Mouse (Mus musculus) cerebellum, adult 2 months (tissue): ENCODE data around the gene Sumf2.

Experiments used
- CTCF ChIP-seq: fragments of 200-500 bp; IDR thresholded peaks from 2 replicates; pipeline ENCODE4 v1.5.1; 2011; ENCODE audit warnings: low read depth, mild to moderate bottlenecking, control low read depth, low read length, moderate library complexity, borderline replicate concordance; ENCODE audit not compliant: insufficient read depth
- POLR2A ChIP-seq: fragments of 200-500 bp; IDR thresholded peaks from 2 replicates; pipeline ENCODE4 v1.6.1; 2011; ENCODE audit warnings: low read length, control low read depth, borderline replicate concordance; ENCODE audit not compliant: insufficient read depth

DNA sequence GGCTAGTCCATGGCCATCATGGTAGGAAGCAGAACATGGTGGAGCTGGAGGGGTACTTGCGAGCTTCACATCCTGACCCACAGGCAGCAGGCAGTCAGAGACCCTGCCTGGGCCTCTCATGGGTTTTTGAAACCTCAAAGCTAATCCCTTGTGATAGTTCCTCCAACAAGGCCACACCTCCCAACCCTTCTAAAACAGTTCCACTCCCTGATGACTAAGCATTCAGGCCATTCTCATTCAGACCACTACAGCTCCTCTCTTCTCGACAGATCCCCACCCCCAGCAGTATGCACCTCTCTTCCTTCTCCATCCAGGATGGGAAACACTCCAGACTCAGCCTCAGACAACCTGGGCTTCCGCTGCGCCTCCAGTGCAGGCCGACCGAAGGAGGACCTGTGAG lies 15.5 kb downstream of the Sumf2 start:
- TF ChIP-seq CTCF = no peak
- TF ChIP-seq POLR2A = no peak
